Mouse (Mus musculus): ENCODE data around the gene Sgcd. TPM values are rescaled to one million over a fixed set of nuclear protein-coding genes. Genes with fewer than 3 reads are reported as not detected.

Sgcd gene
- total RNA-seq, 4 experiments from 2014 or later = 62.6 to 82.0 (median 77.1) TPM

- DNase-seq (ENCODE audit: low spot score in 2 of 2) = no peak
These were observed 956.5 kb downstream of the Sgcd start for GRCm38 (mm10) chr11:47032318-47032717.

DNA sequence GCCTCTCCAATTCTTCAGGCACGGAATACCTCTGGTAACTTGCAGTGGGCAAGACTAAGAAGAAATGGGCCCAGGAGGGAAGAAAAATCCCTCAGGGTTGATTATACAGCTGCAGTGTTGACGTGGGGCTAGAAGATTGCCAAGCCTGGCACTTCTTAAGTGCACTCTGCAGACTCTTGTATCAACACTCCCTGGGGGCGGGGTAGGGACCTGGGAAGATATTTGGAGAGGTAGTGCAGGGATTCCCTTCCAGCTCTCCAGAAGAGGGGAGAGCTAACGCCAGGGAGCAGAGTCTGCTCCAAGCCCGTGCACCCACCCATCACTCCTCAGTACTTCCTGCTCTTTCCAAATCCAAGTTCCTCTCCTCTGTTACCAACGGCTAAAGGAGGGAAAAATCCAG, 967.9 kb downstream of the Sgcd start:
- no peak for DNase-seq (ENCODE audit: low spot score in 2 of 2)

DNA sequence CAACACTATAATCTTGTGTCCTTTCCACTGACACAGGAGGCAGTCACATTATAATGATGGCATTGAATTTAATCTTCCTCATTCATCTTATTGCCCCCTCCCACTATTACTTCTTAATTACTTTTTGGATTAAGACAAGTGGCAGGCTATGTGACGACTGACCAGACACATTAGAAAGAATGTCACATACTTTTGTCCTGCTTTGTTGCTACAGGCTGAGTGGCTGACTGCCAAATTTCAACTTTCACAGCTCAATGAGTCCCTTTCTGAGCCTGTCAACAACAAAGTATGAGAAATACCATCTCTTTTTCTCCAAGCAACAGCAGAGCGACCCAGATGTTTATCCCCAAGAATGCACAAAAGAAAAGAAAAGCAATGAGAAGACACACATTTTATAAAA, 970.6 kb downstream of the Sgcd start:
- no peak for DNase-seq (ENCODE audit: low spot score in 2 of 2)

GRCm38 (mm10) chr11:47015683-47016082, 973.1 kb downstream of the Sgcd start:
- DNase-seq (ENCODE audit: low spot score in 2 of 2) = no peak

DNA sequence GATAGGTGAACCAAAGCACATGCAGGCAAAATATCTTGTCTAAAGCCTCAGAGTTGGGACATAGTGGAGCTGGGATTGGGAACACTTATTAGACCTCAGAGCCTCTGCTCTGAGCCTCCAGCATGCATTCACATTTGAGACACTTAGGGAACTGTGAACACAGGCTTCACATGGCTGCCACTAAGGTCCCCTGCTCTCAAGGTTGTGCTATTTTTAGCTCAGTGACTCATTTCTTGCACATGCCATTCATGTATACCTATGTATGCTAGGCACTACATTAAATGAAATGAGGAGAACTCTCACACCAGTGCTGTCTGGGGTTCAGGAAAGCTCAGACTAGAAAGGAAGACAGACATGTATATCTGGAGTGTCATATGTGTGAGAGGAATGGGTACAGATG, 974.5 kb downstream of the Sgcd start:
- no peak for DNase-seq (ENCODE audit: low spot score in 2 of 2)

GRCm38 (mm10) chr11:47010166-47010565, 978.6 kb downstream of the Sgcd start:
- DNase-seq (ENCODE audit: low spot score in 2 of 2) = no peak

- DNase-seq (ENCODE audit: low spot score in 2 of 2) = peak in 1 of 2 experiments; percentile 3
These were observed 983.4 kb downstream of the Sgcd start for GRCm38 (mm10) chr11:47005301-47005875.

GRCm38 (mm10) chr11:46939311-46939710, 1049.5 kb downstream of the Sgcd start:
- no peak for DNase-seq (ENCODE audit: low spot score in 2 of 2)

DNA sequence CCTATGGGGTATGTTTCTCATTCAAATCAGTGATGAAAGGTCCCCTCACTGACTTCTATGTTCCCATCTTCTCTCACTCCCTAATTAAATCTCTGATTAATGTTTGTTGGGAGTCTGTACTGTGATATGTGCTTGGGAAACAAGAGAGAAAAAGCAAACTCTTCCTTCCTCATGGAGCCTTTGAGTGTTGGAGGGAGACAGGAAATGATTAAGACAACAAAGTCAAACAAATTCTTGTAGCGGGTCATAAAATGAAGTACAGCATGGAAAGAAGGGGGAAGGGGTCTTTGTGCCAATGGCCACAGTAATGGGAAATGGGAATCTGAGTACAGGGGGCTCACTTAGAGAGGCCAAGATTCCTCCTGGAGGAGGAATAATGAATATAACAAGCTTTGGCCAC, 1063.8 kb downstream of the Sgcd start:
- DNase-seq (ENCODE audit: low spot score in 2 of 2) = no peak

- DNase-seq (ENCODE audit: low spot score in 2 of 2) = no peak
These were observed 1068.5 kb downstream of the Sgcd start for GRCm38 (mm10) chr11:46920244-46920643.

DNA sequence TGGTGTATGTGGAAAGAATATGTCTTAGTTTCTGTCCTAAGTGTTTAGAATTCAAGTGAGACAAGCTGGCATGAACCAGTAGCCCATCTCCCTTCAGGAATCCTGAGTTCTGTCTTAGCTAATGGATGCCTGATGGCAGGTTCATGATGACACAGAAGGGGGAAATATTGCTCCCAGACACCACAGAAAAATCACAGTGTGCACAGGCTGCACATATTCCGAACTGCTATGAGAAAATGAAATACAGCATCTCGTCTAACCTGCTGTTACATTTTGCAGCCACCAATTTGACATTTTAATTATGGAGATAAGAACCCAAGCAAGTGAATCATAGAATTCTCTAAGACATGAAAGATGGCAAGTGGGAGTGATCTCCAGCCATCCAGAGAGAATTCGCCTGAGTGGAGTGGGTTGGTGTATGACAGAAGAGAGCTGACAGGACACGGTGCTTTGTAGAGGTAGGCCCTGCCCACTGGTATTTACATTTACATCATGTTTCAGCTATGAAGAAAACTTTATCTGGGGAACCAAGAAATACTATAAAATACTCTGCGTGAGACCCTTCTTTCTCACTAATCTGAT, 1076.0 kb downstream of the Sgcd start:
- no peak for DNase-seq (ENCODE audit: low spot score in 2 of 2)

DNA sequence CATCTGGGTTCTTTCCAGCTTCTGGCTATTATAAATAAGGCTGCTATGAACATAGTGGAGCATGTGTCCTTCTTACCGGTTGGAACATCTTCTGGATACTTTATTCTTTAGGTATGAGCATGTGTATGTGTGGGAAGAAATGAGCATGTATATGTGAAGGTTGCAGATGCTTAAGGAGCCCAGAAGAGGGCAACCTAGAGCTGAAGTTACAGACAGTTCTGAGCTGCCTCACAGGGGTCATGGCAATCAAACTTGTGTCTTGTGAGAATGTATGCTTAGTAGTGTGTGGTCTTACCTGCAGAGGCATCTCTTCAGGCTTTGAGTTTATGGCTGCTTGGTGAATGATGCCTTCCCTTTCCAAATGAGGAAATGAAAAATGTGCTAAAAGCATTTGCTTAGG, 1084.5 kb downstream of the Sgcd start:
- DNase-seq (ENCODE audit: low spot score in 2 of 2) = no peak

DNA sequence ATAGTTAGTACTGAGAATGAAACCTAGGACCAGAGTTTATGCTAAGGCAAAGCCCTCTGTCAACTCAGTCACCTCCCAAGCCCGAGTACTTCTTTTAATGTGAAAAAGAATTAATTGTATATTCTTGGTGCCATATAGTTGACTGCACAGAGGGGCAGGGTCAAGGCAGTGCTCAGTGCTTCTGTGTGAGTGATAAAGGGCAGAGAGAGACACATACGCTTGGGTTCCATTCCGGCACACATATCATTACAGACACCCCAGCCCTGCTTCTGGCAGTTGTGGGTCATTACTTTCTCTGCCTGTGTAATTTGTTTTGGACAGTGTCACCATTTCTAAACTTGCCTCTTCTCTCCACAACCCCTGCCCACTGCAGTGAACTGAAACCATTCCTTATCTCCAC, 1099.7 kb downstream of the Sgcd start:
- no peak for DNase-seq (ENCODE audit: low spot score in 2 of 2)

GRCm38 (mm10) chr11:46882456-46882855, 1106.3 kb downstream of the Sgcd start:
- DNase-seq (ENCODE audit: low spot score in 2 of 2) = no peak

GRCm38 (mm10) chr11:46875774-46876173, 1113.0 kb downstream of the Sgcd start:
- no peak for DNase-seq (ENCODE audit: low spot score in 2 of 2)

GRCm38 (mm10) chr11:46868594-46868993, 1120.2 kb downstream of the Sgcd start:
- DNase-seq (ENCODE audit: low spot score in 2 of 2) = no peak

DNA sequence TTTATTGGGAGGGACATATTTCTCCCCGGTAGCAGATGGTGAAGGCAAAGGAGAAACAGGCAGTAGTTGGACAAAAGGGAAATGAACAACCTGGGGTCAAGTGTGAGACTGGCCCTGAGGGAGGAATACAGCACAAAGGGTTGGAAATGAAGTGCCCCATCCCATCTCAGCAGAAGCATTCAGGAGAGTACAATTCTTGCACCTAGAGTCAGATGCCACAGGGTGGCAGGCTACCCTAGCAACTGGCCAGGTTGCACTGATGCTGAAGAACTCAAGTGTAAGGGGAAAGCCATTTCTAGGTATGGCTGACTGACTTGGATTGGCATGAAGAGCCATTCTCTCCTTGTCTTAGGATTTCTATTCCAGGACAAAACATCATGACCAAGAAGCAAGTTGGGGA, 1124.0 kb downstream of the Sgcd start:
- DNase-seq (ENCODE audit: low spot score in 2 of 2) = no peak

GRCm38 (mm10) chr11:46848221-46848971, 1140.4 kb downstream of the Sgcd start:
- no peak for DNase-seq (ENCODE audit: low spot score in 2 of 2)

GRCm38 (mm10) chr11:46847827-46848220, 1140.9 kb downstream of the Sgcd start:
- DNase-seq (ENCODE audit: low spot score in 2 of 2) = no peak

GRCm38 (mm10) chr11:46846661-46847060, 1142.1 kb downstream of the Sgcd start:
- no peak for DNase-seq (ENCODE audit: low spot score in 2 of 2)
